Mouse (Mus musculus) thymus, postnatal 25 days (tissue): Measurements from ENCODE around the gene Olfr749.
"Not testable (repeated sequence)": the region's sequence is repeated elsewhere in the genome, so short reads cannot be mapped to it uniquely, and the experiment has no call there.

Experiments
- DNase-seq: peaks from one replicate; pipeline ENCODE4 v3.0.0; 2022

Olfr749 gene

DNA sequence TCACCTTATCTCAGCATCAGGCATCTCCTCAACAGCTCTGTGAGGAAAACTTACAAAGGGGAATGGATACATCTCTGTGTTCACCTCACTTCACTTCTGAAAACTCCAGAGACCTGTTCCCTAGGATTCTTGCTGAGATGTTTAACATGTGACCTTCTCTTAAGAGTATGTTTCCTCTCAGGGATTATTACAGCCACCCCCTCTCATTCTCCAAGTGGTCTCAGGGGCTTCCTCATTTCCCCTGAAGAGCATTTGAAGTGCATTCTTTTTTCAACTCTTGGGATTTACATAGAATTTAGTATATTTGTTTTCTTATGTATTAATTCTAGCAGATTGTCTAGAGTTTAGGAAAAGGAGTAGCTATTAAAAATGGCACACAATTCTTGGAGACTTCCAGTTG lies at the start of gene Olfr749:
TSS of gene Olfr749 (minus strand) at position 101 of the 400 bp plus-strand sequence.
- DNase-seq, result no peak

DNA sequence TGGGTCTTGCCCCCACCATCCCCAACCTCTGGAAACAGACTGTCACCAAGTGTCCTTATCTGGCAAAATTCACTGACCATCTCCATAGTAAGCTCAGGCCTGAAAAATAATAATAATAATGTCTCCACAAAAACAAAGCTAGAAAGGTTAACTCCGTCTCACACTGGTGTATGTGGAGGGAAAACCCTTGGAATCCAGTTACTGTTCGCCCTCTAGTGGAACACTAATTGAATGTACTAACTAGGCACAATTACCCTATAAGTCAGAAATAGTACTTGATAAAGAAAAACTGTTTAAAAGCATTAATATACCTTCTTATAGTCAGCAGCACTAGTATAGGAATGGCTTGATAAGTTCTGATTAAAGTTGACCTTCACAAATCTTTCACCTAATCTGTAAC lies 43.3 kb upstream of the Olfr749 start:
- DNase-seq, result no peak

DNA sequence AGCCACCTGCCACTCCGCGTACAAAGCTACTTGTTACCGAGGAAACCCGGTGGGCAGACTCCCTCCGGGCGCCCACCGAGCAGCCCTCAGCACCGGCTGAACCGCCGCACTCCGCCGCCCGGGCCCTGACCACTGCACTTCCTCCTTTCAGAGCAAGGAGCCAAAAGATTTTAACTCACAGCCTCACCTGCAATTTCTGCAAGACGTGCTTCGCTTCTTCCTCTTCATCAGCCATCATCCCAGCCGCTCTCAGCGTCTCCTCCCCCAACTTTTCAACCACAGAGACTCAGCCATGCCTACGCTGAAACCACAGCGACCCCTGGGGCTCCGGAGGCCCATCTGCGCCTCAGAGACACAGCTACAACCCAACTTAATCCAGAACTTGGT lies 40.4 kb upstream of the Olfr749 start, which contains the start of gene Ttc5:
TSS of gene Ttc5 (minus strand) at position 269 of the 387 bp plus-strand sequence.
- DNase-seq, result peak; percentile 94

DNA sequence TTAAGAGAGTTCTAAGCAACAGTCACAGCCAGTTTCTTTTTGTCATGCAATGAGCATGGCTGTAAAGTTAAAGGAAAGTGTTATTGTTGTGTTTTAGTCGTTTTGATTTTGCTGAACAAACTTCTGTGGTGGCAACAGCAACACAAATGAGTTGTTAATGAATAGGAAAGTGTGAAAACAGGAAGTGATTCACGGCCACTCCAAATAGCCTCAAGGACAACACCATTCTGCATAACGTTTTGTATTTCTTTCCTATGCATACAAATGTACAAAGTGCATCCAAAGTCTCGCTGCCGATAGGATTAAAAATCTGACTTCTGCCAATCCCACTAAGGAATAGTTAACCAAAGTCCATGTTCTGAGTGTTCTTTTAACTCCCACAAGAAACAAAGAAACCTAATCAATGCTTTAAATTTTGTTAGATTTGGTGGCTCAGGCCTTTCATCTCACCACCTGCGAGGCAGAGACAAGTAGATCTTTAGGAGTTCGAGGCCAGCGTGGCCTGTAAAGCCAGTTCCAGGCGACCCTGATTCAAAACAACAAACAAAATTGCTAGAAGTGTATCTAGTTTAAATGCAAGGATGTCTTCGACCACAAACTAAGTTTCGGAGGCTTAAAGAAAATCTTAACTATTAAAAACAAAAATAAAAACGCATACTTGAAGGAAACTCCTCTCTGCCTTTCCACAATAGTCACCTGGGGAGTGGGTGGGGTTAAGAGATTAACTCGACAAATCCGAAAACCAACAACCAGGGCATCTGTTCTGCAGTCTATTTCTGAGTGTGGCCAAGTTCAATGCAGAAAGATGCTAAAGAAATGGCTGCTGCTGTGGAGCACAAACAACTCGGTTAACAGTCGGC lies 39.7 kb upstream of the Olfr749 start:
- peak; percentile 13 for DNase-seq

DNA sequence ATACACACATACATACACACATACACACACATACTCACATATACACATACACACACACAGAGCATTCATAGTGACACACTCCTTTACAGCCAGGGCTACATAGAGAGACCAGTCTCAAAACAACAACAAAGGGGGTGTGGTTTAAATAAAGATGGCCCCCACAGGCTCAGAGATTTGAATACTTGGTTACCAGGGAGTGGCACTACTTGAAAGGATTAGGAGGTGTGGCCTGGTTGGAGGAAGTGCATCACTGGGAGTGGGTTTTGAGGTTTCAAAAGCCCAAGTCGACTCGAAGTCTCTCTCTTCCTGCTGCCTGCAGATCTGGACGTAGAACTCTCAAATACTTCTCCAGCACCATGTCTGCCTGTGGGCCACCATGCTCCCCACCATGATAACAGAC lies 37.3 kb upstream of the Olfr749 start:
- no peak for DNase-seq

DNA sequence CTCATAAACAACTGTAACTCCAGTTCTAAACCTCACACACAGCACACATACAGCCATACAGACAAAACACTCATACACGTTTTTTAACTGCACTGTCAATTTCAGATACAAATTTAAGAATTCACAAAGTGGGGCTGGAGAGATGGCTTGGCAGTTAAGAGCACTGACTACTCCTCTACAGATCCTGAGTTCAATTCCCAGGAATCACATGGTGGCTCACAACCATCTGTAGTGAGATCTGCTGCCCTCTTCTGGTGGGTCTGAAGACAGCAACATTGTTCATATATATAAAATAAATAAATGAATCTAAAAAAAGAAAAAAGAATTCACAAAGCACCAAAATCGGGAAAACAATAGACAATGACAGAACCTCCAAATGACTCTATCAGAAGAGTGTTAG lies 26.4 kb upstream of the Olfr749 start:
- no peak for DNase-seq

DNA sequence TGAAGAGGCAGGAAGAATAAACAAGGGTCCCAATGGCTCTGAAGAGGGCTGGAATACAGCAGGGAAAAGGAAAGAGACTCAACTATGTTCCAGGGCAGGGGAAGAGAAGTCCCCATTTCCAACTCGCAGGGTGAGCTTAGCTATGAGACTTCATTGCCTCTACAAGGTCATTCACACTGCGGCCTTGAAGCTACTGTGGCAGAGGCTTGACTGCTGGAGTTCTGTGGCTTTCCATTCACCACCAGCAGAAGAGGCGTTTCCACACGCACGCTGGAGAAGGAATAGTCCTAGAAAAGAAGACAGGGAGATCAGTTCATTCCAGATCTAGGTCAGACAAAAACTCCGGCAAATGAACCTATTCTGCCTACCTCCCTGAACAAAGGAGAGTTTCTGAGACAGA lies 20.8 kb upstream of the Olfr749 start:
- no peak for DNase-seq

DNA sequence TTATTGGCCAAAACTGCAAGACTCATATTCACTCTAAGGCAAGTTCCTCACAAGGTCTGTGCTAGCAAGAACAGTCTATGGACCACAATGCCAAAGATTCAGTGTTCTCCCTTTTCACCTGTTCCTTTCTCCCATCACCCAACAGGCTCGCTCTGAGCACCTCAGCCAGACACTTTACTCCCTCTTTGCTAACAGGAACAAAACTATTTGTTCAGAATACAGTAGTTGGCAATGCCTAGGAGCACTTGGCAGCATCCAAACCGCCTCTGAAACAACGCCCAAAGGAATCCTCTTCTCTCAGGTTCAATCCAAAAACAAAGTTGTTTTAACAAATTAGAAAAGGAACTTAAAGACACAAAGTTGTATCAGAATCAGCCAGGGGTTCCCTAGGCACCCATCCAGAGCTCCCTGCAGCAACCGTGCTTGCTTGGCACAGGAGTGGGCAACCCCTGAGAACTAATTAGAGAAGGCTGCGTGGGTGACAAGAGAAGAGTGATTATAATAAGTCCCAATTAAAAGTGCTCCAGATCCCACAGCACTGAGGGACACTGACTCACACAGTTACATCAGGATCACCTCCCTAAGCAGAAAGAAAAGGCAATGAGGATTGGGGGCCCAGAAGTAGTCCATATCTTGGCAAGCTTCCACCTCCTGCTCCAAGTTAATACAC lies 13.7 kb upstream of the Olfr749 start:
- no peak for DNase-seq

DNA sequence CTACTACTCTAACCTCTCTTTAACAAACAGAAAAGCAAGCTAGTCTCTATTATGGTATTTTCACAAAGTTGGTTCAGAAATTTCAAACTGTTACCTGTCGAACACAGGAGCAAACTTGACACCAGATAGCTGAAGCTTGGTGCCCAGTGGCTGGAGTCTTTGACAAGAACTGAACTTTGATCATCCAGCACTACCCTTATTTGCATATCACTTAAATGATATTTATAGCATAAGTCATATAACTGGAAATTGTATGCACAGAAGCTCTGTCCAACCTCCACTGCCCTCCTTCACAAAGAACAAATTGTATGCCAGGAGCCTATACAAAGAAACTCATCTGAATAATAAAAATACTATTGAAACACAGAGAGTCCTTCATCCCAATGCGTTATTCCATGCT lies 3.3 kb downstream of the Olfr749 start:
- no peak for DNase-seq

DNA sequence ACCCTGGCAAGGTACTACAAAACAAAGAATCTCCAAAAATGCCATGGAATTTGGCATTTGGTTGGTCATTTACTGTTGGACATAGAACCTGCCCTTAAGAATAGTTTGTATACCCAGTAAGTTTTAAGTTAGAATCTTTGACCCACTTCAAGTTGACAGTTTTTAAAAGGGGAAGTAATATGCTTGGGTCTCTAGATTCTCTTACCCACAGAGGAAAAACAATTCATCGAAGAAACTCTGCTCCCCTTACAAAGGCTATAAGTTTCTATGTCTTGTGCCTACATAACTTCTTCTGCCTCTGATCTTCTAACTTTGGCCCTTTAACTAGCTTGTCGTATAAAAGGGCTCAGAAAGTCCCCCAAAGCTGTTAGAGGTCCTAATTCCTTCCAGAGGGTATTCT lies 4.6 kb downstream of the Olfr749 start:
- DNase-seq, result no peak

DNA sequence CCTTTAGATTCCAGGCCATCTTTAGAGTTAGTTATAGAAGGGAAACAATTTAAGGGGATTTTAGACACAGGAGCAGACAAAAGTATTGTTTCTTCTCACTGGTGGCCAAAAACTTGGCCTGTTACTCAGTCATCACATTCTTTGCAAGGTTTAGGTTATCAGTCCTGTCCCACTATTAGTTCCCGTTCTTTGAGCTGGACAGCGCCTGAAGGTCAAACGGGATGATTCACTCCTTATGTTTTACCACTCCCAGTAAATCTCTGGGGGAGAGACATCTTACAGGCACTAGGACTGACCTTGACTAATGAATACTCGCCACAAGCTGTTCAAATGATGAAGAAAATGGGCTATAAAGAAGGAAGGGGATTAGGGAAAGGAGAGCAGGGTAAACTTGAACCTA lies 22.5 kb downstream of the Olfr749 start:
- DNase-seq, result not testable (repeated sequence)

DNA sequence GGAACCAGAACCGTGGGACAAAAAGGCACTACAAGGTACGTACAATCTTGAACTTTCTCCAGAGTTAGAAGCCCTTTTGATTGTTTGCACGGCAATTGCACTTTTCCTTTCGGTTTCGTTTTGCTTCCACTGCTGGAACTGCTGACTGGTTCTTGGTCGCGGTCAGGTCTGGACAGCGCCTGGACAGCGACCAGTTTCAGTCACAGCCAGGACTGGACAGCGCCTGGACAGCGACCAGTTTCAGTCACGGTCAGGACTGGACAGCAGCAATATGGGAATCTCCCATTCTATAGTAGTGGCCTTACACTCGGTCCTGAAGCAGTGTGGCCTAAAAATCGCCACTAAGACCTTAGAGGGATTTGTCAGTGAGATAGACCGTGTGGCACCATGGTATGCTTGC lies 25.0 kb downstream of the Olfr749 start:
- DNase-seq, result not testable (repeated sequence)

DNA sequence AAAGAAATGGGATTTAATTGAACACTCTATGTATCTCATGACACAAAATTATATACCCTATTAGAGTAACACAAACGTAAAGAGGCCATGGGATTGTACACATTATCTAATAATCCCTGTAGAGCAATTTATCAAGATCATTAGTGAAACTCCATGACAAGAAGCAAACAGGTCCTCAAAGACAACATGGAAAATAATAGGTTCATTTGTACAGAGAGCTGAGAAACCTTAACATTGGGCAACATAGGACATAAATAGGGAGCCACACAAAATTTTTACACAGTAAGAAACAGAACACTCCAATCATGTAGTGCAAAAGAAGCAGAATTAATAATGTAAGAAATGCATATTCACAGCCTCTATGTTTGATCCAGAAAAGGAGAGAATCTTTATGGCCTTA lies 37.8 kb downstream of the Olfr749 start, which contains the start of gene Olfr748:
TSS of gene Olfr748 (plus strand) at position 301 of the 400 bp plus-strand sequence.
- DNase-seq, result no peak

DNA sequence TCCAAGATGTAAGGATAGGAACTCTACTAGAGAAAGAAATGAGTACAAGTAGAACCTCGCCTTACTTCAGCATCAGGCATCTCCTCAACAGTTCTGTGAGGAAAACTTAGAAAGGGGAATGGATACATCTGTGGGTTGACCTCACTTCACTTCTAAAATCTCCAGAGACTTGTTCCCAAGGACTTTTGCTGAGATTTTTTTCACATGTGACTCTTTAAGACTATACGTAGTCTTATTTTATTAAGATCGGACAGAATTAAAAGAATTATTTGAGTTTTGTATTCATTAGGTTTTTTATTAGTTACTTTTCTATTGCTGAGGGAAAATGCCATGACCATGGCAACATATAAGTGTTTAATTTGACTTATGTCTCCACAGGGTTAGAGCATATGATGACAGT lies 51.8 kb downstream of the Olfr749 start, which contains the start of gene Olfr747:
TSS of gene Olfr747 (minus strand) at position 101 of the 400 bp plus-strand sequence.
- DNase-seq, result no peak
